Mouse (Mus musculus): ENCODE measurements at regions not wholly inside any gene's neighbourhood (a gene's known extent, or its start where the extent isn't known, plus 50 kb on each side); places are given as distances from the start of the nearest gene placed in this dataset.

- no peaks in the 10 kb centered on the region for H3K4me1 ChIP-seq (ENCODE audit: control insufficient read depth, insufficient read depth, low read length)
These were observed 358.9 kb downstream of the Xylt1 start for GRCm38 (mm10) chr7:117739706-117740105.

DNA sequence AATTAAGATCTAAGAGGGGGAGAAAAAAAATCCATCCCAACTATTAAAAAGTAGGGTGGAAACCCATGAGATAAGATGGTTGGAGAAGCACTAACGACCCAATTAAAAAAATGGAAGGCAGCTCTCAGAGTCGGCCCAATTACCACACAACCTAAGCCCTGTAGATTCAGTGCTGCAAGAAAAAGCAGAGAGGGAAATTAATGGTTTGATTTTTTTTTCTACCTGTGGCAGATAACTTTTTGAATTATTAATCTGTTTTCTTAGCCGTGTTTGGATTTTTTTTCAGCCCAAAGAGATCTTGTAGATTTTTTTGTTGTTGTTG, 354.9 kb downstream of the Xylt1 start:
- H3K27ac ChIP-seq (ENCODE audit: insufficient read depth, low read depth, low read length): no peak overlapping the region
- WGBS: 76% methylated on average over 3 of the region's 3 CpGs
- H3K36me3 ChIP-seq (ENCODE audit: control insufficient read depth, insufficient read depth, low read length): no peaks in the 10 kb centered on the region
- no peak for TF ChIP-seq POLR2A (IDR thresholded peaks at IDR 0.05; ENCODE audit: low read depth, low read length)
- no peak for TF ChIP-seq CTCF (conservative IDR thresholded peaks at IDR 0.05; ENCODE audit: insufficient read depth, insufficient read length, low read depth, low read length)
- DNase-seq: no peak
- H3K4me3 ChIP-seq (ENCODE audit: insufficient read depth, low read depth, low read length): no peak overlapping the region
- H3K4me1 ChIP-seq (ENCODE audit: control insufficient read depth, insufficient read depth, low read length): no peaks in the 10 kb centered on the region
- no peaks in the 10 kb centered on the region for H3K27me3 ChIP-seq (replicated peaks; ENCODE audit: control insufficient read depth, insufficient read depth, low read length)

More at GRCm38 (mm10) chr7:117739706-117740105, 358.9 kb downstream of the Xylt1 start:
- H3K27ac ChIP-seq (ENCODE audit: insufficient read depth, low read depth, low read length): no peak overlapping the region
- no peaks in the 10 kb centered on the region for H3K36me3 ChIP-seq (ENCODE audit: control insufficient read depth, insufficient read depth, low read length)
- no peaks in the 10 kb centered on the region for H3K27me3 ChIP-seq (replicated peaks; ENCODE audit: control insufficient read depth, insufficient read depth, low read length)
- no peak for DNase-seq
- no peak for TF ChIP-seq POLR2A (IDR thresholded peaks at IDR 0.05; ENCODE audit: low read depth, low read length)
- no peak for TF ChIP-seq CTCF (conservative IDR thresholded peaks at IDR 0.05; ENCODE audit: insufficient read depth, insufficient read length, low read depth, low read length)
- 67% methylated on average over 6 of the region's 6 CpGs for WGBS
- no peak overlapping the region for H3K4me3 ChIP-seq (ENCODE audit: insufficient read depth, low read depth, low read length)

- no peak for DNase-seq
- Histone ChIP-seq H3K4me3 (ENCODE audit: insufficient read depth, low read depth, low read length) (no peak overlapping the region), H3K27ac (ENCODE audit: insufficient read depth, low read depth, low read length) (no peak overlapping the region), H3K27me3 (replicated peaks; ENCODE audit: control insufficient read depth, insufficient read depth, low read length) (no peaks in the 10 kb centered on the region), H3K4me1 (ENCODE audit: control insufficient read depth, insufficient read depth, low read length) (no peaks in the 10 kb centered on the region), H3K36me3 (ENCODE audit: control insufficient read depth, insufficient read depth, low read length) (no peaks in the 10 kb centered on the region)
- TF ChIP-seq CTCF (conservative IDR thresholded peaks at IDR 0.05; ENCODE audit: insufficient read depth, insufficient read length, low read depth, low read length): no peak
- TF ChIP-seq POLR2A (IDR thresholded peaks at IDR 0.05; ENCODE audit: low read depth, low read length): no peak
- 86% methylated on average over 7 of the region's 7 CpGs for WGBS
These were observed 354.4 kb downstream of the Xylt1 start for GRCm38 (mm10) chr7:117734994-117735698.

DNA sequence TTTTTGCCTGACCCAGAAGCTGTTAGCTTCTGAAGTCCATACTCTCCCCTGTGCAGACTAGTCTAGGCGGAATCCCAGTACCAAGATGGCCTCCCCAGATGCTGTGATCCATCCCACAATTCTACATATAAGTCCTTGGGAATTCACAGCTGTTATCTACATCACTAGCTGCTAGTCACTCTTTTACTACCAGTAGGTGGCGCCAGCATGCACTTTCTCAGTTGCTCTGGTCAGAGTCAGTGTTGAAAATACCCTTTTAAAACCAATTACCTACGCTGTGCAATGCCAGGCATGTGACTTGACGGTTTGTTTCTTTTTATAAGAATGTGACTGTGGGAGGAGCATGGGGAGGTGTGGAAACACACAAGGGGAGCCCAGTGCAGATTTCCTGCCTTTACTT, 348.3 kb downstream of the Xylt1 start:
- WGBS: 85% methylated on average over 4 of the region's 4 CpGs
- H3K36me3 ChIP-seq (ENCODE audit: control insufficient read depth, insufficient read depth, low read length): no peaks in the 10 kb centered on the region
- H3K4me3 ChIP-seq (ENCODE audit: insufficient read depth, low read depth, low read length): no peak overlapping the region
- TF ChIP-seq CTCF (conservative IDR thresholded peaks at IDR 0.05; ENCODE audit: insufficient read depth, insufficient read length, low read depth, low read length) (no peak; the same call in 1 of the 2 replicates), POLR2A (IDR thresholded peaks at IDR 0.05; ENCODE audit: low read depth, low read length) (no peak)
- no peak overlapping the region for H3K27ac ChIP-seq (ENCODE audit: insufficient read depth, low read depth, low read length)
- no peaks in the 10 kb centered on the region for H3K27me3 ChIP-seq (replicated peaks; ENCODE audit: control insufficient read depth, insufficient read depth, low read length)
- no peaks in the 10 kb centered on the region for H3K4me1 ChIP-seq (ENCODE audit: control insufficient read depth, insufficient read depth, low read length)
- no peak for DNase-seq

Data from kidney, adult 2 months (tissue).